Mouse (Mus musculus) CD8-positive naive resting alpha-beta T cell, adult 2 months (primary cell): ENCODE results near the gene Gm47995.
"Not testable (repeated sequence)": the region's sequence is repeated elsewhere in the genome, so short reads cannot be mapped to it uniquely, and the experiment has no call there.

Experiments used
- DNase-seq, 2 experiments: peaks; one replicate each; pipeline ENCODE4 v3.0.0; 2022; ENCODE audit warnings: low read depth in 2 of 2, low spot score in 2 of 2

The Gm47995 gene

GRCm38 (mm10) chr1:151198120-151198519, at the start of gene Gm47995:
TSS of gene Gm47995 (plus strand) at chr1:151198448.
- DNase-seq, result not testable (repeated sequence)

GRCm38 (mm10) chr1:151150211-151150610, 48.0 kb upstream of the Gm47995 start:
- DNase-seq, result no peak

- no peak for DNase-seq
These were observed 47.2 kb upstream of the Gm47995 start for GRCm38 (mm10) chr1:151151089-151151488.

- no peak for DNase-seq
These were observed 45.1 kb upstream of the Gm47995 start for GRCm38 (mm10) chr1:151153056-151153652.

GRCm38 (mm10) chr1:151154131-151154530, 44.1 kb upstream of the Gm47995 start:
- DNase-seq, result not testable (repeated sequence)

GRCm38 (mm10) chr1:151156129-151156528, 42.1 kb upstream of the Gm47995 start:
- no peak for DNase-seq

- DNase-seq, result no peak
These were observed 41.2 kb upstream of the Gm47995 start for GRCm38 (mm10) chr1:151156777-151157632.

GRCm38 (mm10) chr1:151157963-151158856, 40.0 kb upstream of the Gm47995 start:
- DNase-seq, result no peak

GRCm38 (mm10) chr1:151158857-151159510, 39.3 kb upstream of the Gm47995 start:
- no peak for DNase-seq

GRCm38 (mm10) chr1:151166031-151166430, 32.2 kb upstream of the Gm47995 start:
- DNase-seq, result no peak

GRCm38 (mm10) chr1:151167297-151168047, 30.8 kb upstream of the Gm47995 start:
- peak in 1 of 2 experiments; percentile 2 for DNase-seq

- no peak for DNase-seq
These were observed 29.6 kb upstream of the Gm47995 start for GRCm38 (mm10) chr1:151168637-151169036.

GRCm38 (mm10) chr1:151171572-151172461, 26.4 kb upstream of the Gm47995 start:
- DNase-seq, result no peak

GRCm38 (mm10) chr1:151177030-151177936, 21.0 kb upstream of the Gm47995 start:
- peak in 1 of 2 experiments; percentile 44 for DNase-seq

GRCm38 (mm10) chr1:151177937-151178271, 20.3 kb upstream of the Gm47995 start:
- peak in 1 of 2 experiments; percentile 49 for DNase-seq

GRCm38 (mm10) chr1:151178505-151179083, 19.7 kb upstream of the Gm47995 start:
- DNase-seq, result no peak

GRCm38 (mm10) chr1:151180167-151180566, 18.1 kb upstream of the Gm47995 start:
- DNase-seq, result no peak

GRCm38 (mm10) chr1:151182266-151182665, 16.0 kb upstream of the Gm47995 start, which contains the start of gene Gm47985:
TSS of gene Gm47985 (plus strand) at chr1:151182537.
- not testable (repeated sequence) for DNase-seq
